Mouse (Mus musculus) embryonic facial prominence, embryonic 11.5 days (tissue): ENCODE measurements at regions not wholly inside any gene's neighbourhood (a gene's known extent, or its start where the extent isn't known, plus 50 kb on each side); places are given as distances from the start of the nearest gene placed in this dataset.
"Not testable (repeated sequence)": the region's sequence is repeated elsewhere in the genome, so short reads cannot be mapped to it uniquely, and the experiment has no call there.

Experiments
- ATAC-seq: fragments of 200-750 bp; cut with Nextera tagmentation; replicated peaks from 2 replicates; pipeline ENCODE4 v1.8.0; 2017; ENCODE audit warnings: low read depth; ENCODE audit not compliant: insufficient number of reproducible peaks, low FRiP score, low TSS enrichment
- DNase-seq: peaks from one replicate; pipeline ENCODE4 v3.0.0-alpha.2; 2015; ENCODE audit warnings: low spot score
- H3K27ac ChIP-seq: fragments of 300-500 bp; sonication (generic); replicated peaks from 2 replicates; pipeline ENCODE4 v1.5.1; 2014; ENCODE audit warnings: mild to moderate bottlenecking, low read depth, low read length, control low read depth
- H3K27me3 ChIP-seq: fragments of 300-500 bp; sonication (generic); 2 replicates; pipeline ENCODE4 v1.6.1; 2014; ENCODE audit warnings: mild to moderate bottlenecking, low read length, moderate library complexity, mixed read lengths; ENCODE audit not compliant: control insufficient read depth, insufficient read depth
- H3K36me3 ChIP-seq: fragments of 300-500 bp; sonication (generic); replicated peaks from 2 replicates; pipeline ENCODE4 v1.6.1; 2014; ENCODE audit warnings: low read depth, mild to moderate bottlenecking, low read length, moderate library complexity, mixed read lengths; ENCODE audit not compliant: control insufficient read depth, insufficient read depth
- H3K4me1 ChIP-seq: fragments of 300-500 bp; sonication (generic); 2 replicates; pipeline ENCODE4 v1.6.1; 2014; ENCODE audit warnings: low read length, mixed read lengths; ENCODE audit not compliant: control insufficient read depth, insufficient read depth
- H3K4me2 ChIP-seq: fragments of 300-500 bp; sonication (generic); 2 replicates; pipeline ENCODE4 v1.6.1; 2014; ENCODE audit warnings: low read depth, mild to moderate bottlenecking, control low read depth, low read length, moderate library complexity
- H3K4me3 ChIP-seq: fragments of 300-500 bp; sonication (generic); 2 replicates; pipeline ENCODE4 v1.5.1; 2014; ENCODE audit warnings: low read depth, low read length, control low read depth
- H3K9ac ChIP-seq: fragments of 300-500 bp; sonication (generic); replicated peaks from 2 replicates; pipeline ENCODE4 v1.6.1; 2014; ENCODE audit warnings: mild to moderate bottlenecking, control low read depth, low read length
- H3K9me3 ChIP-seq: fragments of 300-500 bp; sonication (generic); replicated peaks from 2 replicates; pipeline ENCODE4 v1.6.1; 2016; ENCODE audit warnings: mild to moderate bottlenecking, low read length, inconsistent platforms, mixed read lengths; ENCODE audit not compliant: control insufficient read depth
- WGBS: fragments of 180-500 bp; shearing (Covaris S2); extraction: QIAGEN DNeasy Blood & Tissue Kit; methylation state at CpG from one replicate; pipeline ENCODE4 v1.1.7; 2014; 5-methylcytosine and 5-hydroxymethylcytosine counted together

DNA sequence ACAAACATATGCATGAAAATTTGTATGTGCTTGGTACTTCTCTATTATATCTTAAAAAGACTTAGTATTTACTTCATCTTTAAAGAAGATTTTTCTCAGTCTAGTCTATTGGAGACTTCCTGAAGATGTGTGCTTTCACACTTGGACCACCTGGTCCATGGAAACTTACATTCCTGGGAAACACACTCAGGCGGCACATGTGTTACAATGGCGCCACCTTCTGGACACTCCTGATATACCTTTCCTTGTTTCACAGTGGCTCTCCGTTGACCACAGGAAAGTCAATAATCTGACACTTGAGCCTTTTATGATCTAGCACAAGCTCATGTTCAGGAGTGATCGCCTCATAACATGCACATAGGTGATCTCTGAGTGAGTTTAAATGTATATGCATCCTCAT, 146.5 kb downstream of the Rdh14 start:
- Histone ChIP-seq H3K4me3 (no peak overlapping the region), H3K36me3 (no peaks in the 10 kb centered on the region), H3K9ac (no peak overlapping the region), H3K4me1 (no peaks in the 10 kb centered on the region), H3K27ac (no peak overlapping the region), H3K4me2 (no peak overlapping the region), H3K27me3 (no peaks in the 10 kb centered on the region), H3K9me3 (no peaks in the 10 kb centered on the region)
- 5% methylated on average over 4 of the region's 4 CpGs for WGBS
- DNase-seq (peak; percentile 86), ATAC-seq (no peak; the same call in 1 of the 2 replicates)

DNA sequence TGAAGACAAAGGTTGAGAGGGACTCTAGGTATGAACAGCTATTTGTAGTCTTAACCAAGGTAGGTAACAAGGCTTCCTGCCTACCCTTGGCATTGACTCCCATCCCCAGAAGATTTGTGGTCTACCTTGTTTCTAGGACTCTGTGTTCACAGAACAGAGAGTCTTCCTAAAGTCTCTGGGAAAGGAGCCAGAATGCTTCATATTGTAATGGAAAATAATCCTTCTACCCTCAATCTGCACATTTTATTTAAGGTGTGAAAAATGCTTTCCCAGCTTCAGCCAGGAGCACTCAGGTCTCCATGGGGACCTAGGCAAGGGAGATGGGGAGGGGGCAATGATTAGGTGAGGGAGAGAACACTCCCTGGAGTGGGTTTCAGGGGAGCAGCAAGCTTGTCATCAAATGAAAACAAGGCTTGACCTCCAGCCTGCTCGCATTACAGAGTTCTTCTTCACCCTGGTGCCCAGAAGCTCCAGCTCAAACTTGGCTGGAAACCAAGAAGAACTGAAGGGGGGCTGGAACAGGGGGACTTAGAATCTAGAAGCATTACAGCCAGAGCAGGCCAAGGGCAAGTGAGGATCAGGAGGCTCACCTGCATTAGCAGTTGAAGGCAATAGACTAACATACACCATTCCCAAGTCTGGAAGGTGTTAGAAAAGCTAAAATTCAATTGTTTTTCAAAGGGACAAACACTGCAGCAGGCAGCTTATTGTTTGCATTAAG, 159.1 kb downstream of the Rdh14 start:
- DNase-seq = no peak
- Histone ChIP-seq H3K27ac (no peak overlapping the region), H3K4me3 (no peak overlapping the region), H3K9ac (no peak overlapping the region), H3K4me2 (no peak overlapping the region), H3K36me3 (no peaks in the 10 kb centered on the region), H3K4me1 (no peaks in the 10 kb centered on the region), H3K27me3 (no peaks in the 10 kb centered on the region), H3K9me3 (no peaks in the 10 kb centered on the region)
- WGBS = 41% methylated on average over 1 of the region's 1 CpGs
- no peak for ATAC-seq

DNA sequence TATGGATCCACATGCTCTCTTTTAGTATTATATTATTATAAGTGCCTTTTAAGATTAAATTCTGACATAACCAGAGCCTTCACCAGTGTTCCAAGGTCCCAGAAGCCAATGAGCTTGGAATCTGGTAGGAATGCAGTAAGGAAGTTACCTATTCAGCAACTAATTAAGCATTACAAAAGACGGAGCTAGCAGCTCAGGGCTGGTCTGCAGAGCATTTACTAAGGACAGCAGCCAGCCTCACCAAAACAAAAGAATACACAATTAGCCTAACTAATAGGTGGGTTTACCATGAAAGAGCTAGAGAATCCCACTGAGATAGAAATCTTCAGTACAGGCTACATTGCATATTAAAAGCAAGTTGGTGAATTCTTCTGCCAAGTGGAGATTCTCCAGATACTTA, 164.1 kb downstream of the Rdh14 start:
- H3K4me1 ChIP-seq, H3K27ac ChIP-seq, DNase-seq, H3K36me3 ChIP-seq, H3K4me2 ChIP-seq, ATAC-seq, H3K27me3 ChIP-seq, H3K9me3 ChIP-seq, H3K4me3 ChIP-seq, H3K9ac ChIP-seq: not testable (repeated sequence)
- WGBS = 79% methylated on average over 1 of the region's 1 CpGs

DNA sequence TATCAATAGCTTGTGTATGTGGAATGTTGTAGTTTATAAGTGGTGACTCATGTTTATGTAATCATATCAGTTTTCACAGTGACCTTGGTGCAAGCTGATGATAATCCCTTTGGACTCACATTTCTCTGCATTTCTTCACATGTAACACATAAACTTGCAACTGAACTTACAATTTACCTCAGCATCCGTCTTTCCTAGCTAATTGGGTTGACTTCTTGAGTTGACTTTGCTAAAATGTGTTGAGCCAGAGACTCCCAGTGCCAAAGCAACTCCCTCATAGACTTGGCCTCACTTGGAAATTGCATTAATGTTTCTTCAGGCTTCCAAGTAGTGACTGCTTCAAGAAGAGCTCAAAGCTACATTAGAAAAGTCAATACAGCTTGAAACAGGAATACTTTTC, 172.4 kb downstream of the Rdh14 start:
- Histone ChIP-seq H3K4me1 (no peaks in the 10 kb centered on the region), H3K9ac (no peak overlapping the region), H3K36me3 (no peaks in the 10 kb centered on the region), H3K9me3 (no peaks in the 10 kb centered on the region), H3K27ac (no peak overlapping the region), H3K4me3 (no peak overlapping the region), H3K4me2 (no peak overlapping the region), H3K27me3 (no peaks in the 10 kb centered on the region)
- WGBS = 41% methylated on average over 1 of the region's 1 CpGs
- DNase-seq (no peak), ATAC-seq (no peak)

DNA sequence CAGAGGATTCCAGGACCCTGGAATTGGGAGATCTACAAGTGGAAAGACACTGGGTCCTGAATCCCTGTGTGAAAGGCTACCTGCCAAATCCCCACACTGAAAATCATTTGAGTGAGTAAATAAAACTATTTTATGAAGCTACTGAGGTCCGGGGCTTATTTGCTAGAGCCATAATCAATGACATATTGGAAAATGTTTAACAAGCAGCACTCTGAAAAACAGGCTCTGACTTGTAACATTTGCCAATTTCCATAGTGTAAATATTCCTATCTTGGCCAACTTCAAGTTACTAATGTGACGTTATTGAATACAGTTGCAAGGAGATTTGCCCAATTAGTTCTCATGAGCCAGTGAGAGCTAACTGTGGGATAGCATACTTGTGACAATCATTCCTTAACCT, 177.3 kb downstream of the Rdh14 start:
- Histone ChIP-seq H3K9me3 (no peaks in the 10 kb centered on the region), H3K4me3 (no peak overlapping the region), H3K27ac (no peak overlapping the region), H3K9ac (no peak overlapping the region), H3K4me1 (no peaks in the 10 kb centered on the region), H3K27me3 (no peaks in the 10 kb centered on the region), H3K36me3 (no peaks in the 10 kb centered on the region), H3K4me2 (no peak overlapping the region)
- no peak for DNase-seq
- 87% methylated on average over 2 of the region's 2 CpGs for WGBS
- no peak for ATAC-seq

DNA sequence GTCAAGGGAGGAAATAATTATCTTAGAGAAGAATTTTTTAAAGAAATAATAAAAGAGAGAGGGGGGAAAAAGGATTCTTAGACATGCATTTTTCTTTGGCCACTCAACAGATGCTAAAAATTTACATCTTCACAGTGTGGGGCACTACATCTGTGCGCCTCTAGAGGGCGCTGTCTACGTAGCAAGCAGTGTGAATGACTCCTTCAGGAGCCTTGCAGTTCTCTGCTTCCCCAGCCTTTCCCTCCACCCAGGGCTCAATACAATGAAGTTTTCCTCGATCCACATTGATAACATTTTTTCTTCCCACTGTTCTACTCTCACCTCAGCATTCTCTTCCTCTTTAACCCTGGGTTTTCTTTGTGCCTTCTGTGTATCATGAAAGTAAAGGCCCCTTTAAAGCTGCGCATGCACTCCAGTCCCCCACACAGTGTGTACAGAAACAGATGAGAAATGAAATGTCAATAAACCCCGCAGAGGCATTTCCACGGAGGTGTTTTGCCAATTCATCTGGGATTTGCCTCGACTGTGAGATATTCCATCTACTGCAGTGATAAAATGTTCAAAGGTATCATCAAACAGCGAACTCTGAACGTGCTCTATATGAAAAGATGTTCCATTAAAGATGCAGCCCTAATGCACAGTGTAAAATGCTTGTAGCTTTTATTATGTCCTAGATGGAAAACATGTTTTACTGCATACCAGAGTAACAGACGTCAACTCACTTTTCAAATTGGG, 181.2 kb downstream of the Rdh14 start:
- H3K9ac ChIP-seq = no peak overlapping the region
- DNase-seq = peak; percentile 47
- no peaks in the 10 kb centered on the region for H3K36me3 ChIP-seq
- H3K27ac ChIP-seq = peak overlapping the region; percentile 59; the same call in 1 of the 2 replicates
- no peak overlapping the region for H3K4me3 ChIP-seq
- no peaks in the 10 kb centered on the region for H3K9me3 ChIP-seq
- no peak overlapping the region for H3K4me2 ChIP-seq
- no peaks in the 10 kb centered on the region for H3K4me1 ChIP-seq
- 39% methylated on average over 11 of the region's 11 CpGs for WGBS
- H3K27me3 ChIP-seq = no peaks in the 10 kb centered on the region
- ATAC-seq = no peak

DNA sequence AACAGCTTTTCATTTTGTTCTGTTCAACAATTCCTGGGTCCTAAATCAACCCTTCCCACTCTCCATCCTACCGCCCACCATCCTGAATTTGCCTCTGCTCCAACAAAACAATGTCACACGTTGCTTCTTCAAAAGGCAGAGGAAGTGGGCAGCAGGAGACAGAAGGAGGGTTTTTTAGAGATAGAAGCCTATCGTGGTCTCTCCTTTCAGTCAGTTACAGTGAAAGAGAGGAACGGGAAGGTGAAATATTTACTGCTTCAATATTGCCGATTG, 181.7 kb downstream of the Rdh14 start:
- ATAC-seq (no peak), DNase-seq (peak; percentile 47)
- Histone ChIP-seq H3K9ac (no peak overlapping the region), H3K4me2 (no peak overlapping the region), H3K36me3 (no peaks in the 10 kb centered on the region), H3K27me3 (no peaks in the 10 kb centered on the region), H3K9me3 (no peaks in the 10 kb centered on the region), H3K4me3 (no peak overlapping the region), H3K27ac (peak overlapping the region; percentile 59), H3K4me1 (no peaks in the 10 kb centered on the region)
- 47% methylated on average over 5 of the region's 5 CpGs for WGBS

DNA sequence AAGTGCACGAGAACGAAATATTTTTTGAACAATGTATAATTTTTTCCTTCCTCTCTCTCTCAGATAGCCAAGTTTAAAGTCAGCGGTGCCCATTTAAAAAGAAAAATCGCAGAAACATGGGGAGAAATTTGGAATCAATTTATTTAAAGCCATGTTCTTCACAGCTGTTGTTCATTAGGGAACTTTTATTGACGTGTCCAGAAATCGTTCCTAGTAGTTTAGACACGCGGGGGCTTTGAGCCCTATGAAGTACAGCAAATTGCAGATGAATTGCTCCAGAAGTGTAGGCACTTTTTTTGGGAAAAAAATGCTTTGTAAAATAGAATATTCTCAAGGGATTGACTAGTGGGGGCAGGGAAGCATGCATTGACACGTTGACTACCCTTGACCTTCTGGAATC, 182.8 kb downstream of the Rdh14 start:
- Histone ChIP-seq H3K4me1 (no peaks in the 10 kb centered on the region), H3K27ac (no peak overlapping the region), H3K4me2 (no peak overlapping the region), H3K9me3 (no peaks in the 10 kb centered on the region), H3K36me3 (no peaks in the 10 kb centered on the region), H3K4me3 (no peak overlapping the region), H3K9ac (no peak overlapping the region), H3K27me3 (no peaks in the 10 kb centered on the region)
- 36% methylated on average over 9 of the region's 9 CpGs for WGBS
- ATAC-seq (no peak), DNase-seq (peak; percentile 82)
